Mouse (Mus musculus) activated CD4-positive, CD25-positive, alpha-beta regulatory T cell (primary cell): ENCODE results near the gene Clec16a. TPM values are rescaled to one million over a fixed set of nuclear protein-coding genes. Genes with fewer than 3 reads are reported as not detected.

Experiments used
- polyA plus RNA-seq, 2 experiments: library from polyadenylated mRNA; unstranded; fragments of 100-300 nt; shearing (Covaris generic); gene quantifications; one replicate each; pipeline ENCODE4 v1.2.1; 2017

Gene Clec16a
- polyA plus RNA-seq, result 10 to 100 TPM; 19.6 to 20.8 TPM

DNA sequence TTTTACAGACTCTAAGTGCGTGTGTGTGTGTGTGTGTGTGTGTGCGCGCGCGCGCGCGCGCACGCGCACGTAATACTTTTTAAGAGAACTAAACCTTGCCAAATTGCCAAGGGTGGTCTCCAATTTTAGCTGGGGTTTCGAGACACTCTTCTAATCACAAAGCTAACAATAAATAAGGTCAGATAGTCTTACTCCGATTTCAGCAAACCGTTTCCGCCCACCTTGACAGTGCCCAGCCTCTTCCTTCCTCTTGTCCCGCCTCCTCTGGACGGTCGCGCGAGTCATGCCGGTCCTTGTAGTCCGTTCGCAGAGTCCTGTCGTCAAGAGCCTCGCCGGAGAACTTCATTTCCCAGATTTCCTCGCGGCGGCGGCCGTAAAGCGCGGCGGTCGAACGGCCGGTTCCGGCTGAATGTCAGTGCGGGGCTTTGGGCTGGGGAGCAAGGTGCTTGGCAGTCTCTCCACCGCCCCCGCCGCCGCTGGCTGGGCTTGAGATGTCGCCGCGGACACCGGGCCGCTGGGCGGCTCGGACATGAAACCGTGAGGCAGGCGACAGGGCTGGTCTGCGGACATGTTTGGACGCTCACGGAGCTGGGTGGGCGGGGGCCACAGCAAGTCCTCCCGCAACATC is at the start of gene Clec16a:
Clec16a (plus strand) TSS at position 345 of the 628 bp plus-strand sequence.

DNA sequence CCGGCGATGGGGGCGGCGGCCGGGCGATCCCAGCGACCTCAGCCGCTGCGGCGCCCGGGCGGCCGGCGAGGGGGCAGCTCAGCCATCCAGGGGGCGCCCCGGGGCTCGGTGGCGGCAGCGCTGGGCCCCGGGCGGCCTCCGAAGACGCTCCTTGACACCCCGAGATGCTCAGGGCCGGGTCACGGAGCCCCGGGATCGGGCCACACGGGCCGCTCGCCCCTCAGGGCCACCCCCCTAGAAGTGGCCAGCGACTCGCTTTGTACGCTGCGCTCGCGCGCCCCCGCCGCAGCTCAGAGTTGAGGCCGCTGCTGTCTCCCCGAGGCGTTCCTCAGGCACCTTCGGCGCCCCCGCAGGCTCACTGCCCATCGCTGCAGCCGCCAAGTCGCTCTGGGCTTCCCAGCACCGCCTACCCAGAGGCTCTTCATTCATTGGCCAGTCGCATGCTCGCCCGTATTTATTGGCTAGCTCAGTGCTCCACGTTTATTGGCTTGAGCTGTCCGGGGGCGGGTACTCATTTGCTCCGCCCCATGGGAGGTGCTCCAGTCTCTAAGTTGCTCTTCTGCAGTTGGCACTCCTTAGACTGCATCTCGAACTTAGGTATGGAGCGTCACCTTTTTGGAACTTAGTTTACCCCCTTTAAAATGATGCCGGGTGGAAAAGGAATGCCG is 2.3 kb upstream of the Clec16a start, which contains the start of gene Dexi:
Dexi (minus strand) TSS at position 357 of the 668 bp plus-strand sequence.

DNA sequence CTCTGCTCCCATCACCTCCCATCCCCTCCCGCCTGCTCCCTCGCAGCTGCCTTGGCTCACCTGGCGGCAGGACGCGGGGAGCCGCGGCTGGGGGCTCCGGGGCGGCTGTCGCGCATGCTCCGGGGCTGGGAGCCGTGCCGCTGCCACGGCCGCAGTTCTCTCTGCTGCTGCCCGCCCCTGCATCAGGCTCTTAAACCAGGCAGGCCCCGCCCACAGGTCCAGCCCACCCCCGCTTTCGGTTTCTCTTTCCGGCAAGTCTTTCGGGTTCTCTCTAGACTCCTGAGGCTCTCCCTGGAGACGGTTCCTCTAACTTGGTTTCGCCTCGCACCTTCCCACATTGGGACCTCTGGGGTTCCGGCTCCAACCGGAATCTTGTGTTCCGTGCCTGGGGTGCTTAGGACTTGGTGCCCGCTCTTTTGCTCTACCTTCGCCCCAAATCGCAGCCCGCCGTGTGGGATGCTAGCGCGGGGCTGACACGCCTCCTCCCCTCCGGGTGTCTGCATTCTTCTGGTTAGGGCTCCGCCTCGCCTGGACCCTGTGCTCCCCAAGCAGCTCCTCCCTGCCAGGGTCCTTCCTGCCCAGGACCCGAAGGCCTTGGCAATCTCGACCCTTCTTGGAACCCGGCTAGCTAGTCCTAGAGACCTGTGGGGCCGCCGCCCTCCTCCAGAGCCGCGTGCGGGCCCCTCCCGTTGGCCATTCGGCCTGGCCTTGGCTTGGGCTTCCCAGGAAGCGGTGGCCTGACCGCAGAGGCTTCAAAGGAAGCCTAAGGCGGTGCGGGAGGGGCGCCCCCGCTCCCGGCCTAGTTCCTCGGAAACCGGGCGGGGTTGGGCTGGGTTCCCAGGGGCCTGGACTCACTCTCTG is 240.5 kb downstream of the Clec16a start, which contains the start of gene Socs1:
Socs1 (minus strand) TSS at position 166 of the 861 bp plus-strand sequence.

DNA sequence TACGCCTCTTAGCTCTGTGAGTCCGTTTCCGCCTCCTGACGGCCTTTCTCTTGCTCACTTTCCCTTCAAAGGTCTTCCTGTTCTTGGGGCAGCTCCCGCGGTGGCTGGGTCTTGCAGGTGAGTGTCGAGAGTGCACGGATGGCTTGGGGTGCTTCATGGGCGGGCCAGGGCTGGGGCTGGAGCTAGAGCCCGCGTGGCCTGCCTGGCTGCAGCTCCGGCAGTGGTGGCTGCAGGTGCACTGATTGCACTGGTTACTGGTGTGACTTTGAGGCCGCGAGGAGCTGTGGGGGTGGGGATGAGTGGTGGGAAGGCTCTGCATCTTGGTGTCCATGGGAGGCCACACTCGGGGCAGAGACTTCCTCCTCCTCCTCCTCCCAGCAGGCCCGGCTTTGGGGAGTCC is 243.1 kb downstream of the Clec16a start, which contains the start of gene Tnp2:
Tnp2 (minus strand) TSS at position 390 of the 400 bp plus-strand sequence.

DNA sequence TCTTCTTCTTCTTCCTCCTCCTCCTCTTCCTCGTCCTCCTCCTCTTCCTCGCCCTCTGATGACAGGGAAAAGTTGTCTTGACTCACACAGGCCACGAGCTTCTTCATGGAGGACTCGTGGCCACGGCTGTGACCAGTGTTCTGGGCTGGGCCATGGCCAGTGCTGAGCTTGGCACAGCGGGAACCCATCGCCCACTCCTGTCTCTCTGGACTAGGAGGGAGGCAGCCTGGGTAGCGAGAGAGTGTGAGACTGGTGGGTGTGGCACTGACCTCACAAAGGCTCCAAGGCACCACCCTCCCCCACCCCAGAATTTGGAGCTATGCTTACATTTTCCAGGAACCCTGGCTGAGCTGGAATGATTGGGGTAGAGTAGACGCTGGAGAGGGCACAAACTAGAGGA is 245.6 kb downstream of the Clec16a start, which contains the start of gene Prm3:
Prm3 (minus strand) TSS at position 213 of the 400 bp plus-strand sequence.

Other genes with a start within 250 kb of the Clec16a start
- gene Emp2, start 231.4 kb upstream of the Clec16a start, polyA plus RNA-seq, result under 1 TPM; 0.04 to 0.29 TPM
- gene Tekt5, start 149.8 kb upstream of the Clec16a start, polyA plus RNA-seq, result not detected
- gene Nubp1, start 133.4 kb upstream of the Clec16a start, polyA plus RNA-seq, result 10 to 100 TPM; 81.7 to 90.8 TPM
- gene Tvp23a, start 98.0 kb upstream of the Clec16a start, polyA plus RNA-seq, result 1 to 10 TPM; 2.3 to 3.4 TPM
- 1 to 10 TPM; 1.0 to 1.7 TPM for gene Ciita, start 65.3 kb upstream of the Clec16a start, polyA plus RNA-seq
- gene Dexi, start 2.3 kb upstream of the Clec16a start, polyA plus RNA-seq, result 10 to 100 TPM; 24.5 to 32.2 TPM
- 100 to 1,000 TPM; 111 to 128 TPM for gene Socs1, start 240.2 kb downstream of the Clec16a start, polyA plus RNA-seq
- 1 to 10 TPM; 3.4 to 6.3 TPM for gene Tnp2, start 243.3 kb downstream of the Clec16a start, polyA plus RNA-seq
- gene Prm3, start 245.6 kb downstream of the Clec16a start, polyA plus RNA-seq, result not detected